Mouse (Mus musculus) G1E (cell line): ENCODE results near the gene Tmem229b. TPM values are rescaled to one million over a fixed set of nuclear protein-coding genes. Genes with fewer than 3 reads are reported as not detected.
"Not testable (repeated sequence)": the region's sequence is repeated elsewhere in the genome, so short reads cannot be mapped to it uniquely, and the experiment has no call there.

Experiments used
- ATAC-seq: 2 replicates; pipeline ENCODE4 v1.8.0; 2016; ENCODE audit warnings: mild to moderate bottlenecking; ENCODE audit not compliant: insufficient number of reproducible peaks, poor library complexity, low FRiP score, severe bottlenecking; ENCODE audit errors: extremely low read depth
- DNase-seq: peaks from one replicate; pipeline ENCODE4 v3.0.0; 2012; ENCODE audit warnings: low spot score
- H3K27me3 ChIP-seq: 2 replicates; pipeline ENCODE4 v1.6.1; 2012; ENCODE audit warnings: mild to moderate bottlenecking, low read length, inconsistent platforms; ENCODE audit not compliant: insufficient read depth
- H3K36me3 ChIP-seq: replicated peaks from 2 replicates; pipeline ENCODE3; 2012; ENCODE audit warnings: mild to moderate bottlenecking, inconsistent platforms
- H3K4me1 ChIP-seq: 2 replicates; pipeline ENCODE4 v1.6.1; 2012; ENCODE audit warnings: low read depth, low read length, inconsistent platforms, mixed read lengths; ENCODE audit not compliant: insufficient read depth
- H3K4me3 ChIP-seq: 2 replicates; pipeline ENCODE4 v1.5.1; 2012; ENCODE audit warnings: low read depth, mild to moderate bottlenecking, inconsistent platforms, low read length, moderate library complexity, mixed read lengths
- H3K9me3 ChIP-seq: replicated peaks from 2 replicates; pipeline ENCODE4 v1.6.1; 2012; ENCODE audit warnings: inconsistent platforms
- CTCF ChIP-seq: IDR thresholded peaks from 2 replicates; pipeline ENCODE4 v1.5.1; 2012; ENCODE audit warnings: low read depth, low read length, inconsistent platforms, mixed read lengths
- GATA1 ChIP-seq: IDR thresholded peaks from 2 replicates; pipeline ENCODE4 v1.6.1; 2012; ENCODE audit warnings: borderline replicate concordance, low read length, inconsistent platforms, mixed read lengths
- GATA2 ChIP-seq: IDR thresholded peaks from 2 replicates; pipeline ENCODE4 v1.6.1; 2012; ENCODE audit warnings: low read depth, low read length, inconsistent platforms, borderline replicate concordance
- POLR2AphosphoS5 ChIP-seq: IDR thresholded peaks from 2 replicates; pipeline ENCODE4 v1.6.1; 2012; ENCODE audit warnings: low read depth, low read length, inconsistent platforms; ENCODE audit not compliant: insufficient replicate concordance
- TAL1 ChIP-seq: conservative IDR thresholded peaks from 2 replicates; pipeline ENCODE4 v1.6.1; 2012; ENCODE audit warnings: low read depth, low read length, inconsistent platforms, mixed read lengths
- polyA plus RNA-seq: library from polyadenylated mRNA; stranded (reverse); fragments of >175 nt; gene quantifications from 2 replicates; pipeline ENCODE4 v1.2.3, GENCODE M21; 2012
- total RNA-seq, 2 experiments: library from RNA; stranded (forward) in 1 of 2; stranded (reverse) in 1 of 2; fragments of 200-1000 nt in 1 of 2; fragments of >200 nt in 1 of 2; fragmentation: Nextera tagmentation in 1 of 2; gene quantifications; 2 replicates each; pipeline ENCODE4 v1.2.3; 2014 to 2017

Tmem229b gene
- total and polyA plus RNA-seq, 3 experiments: 9.4 to 34.8 (median 12.4) TPM

GRCm38 (mm10) chr12:78923539-78924189, 83.8 kb downstream of the Tmem229b start:
- no peak overlapping the region for H3K4me3 ChIP-seq
- no peaks in the 10 kb centered on the region for H3K36me3 ChIP-seq
- ATAC-seq (no peak), DNase-seq (no peak)
- peaks cover 13% of the 10 kb centered on the region for H3K27me3 ChIP-seq
- no peaks in the 10 kb centered on the region for H3K9me3 ChIP-seq
- TF ChIP-seq TAL1: no peak
- TF ChIP-seq GATA1: no peak
- no peak for TF ChIP-seq GATA2
- no peak for TF ChIP-seq POLR2AphosphoS5
- TF ChIP-seq CTCF: no peak
- H3K4me1 ChIP-seq: peaks cover 10% of the 10 kb centered on the region

- ATAC-seq, H3K4me3 ChIP-seq, H3K9me3 ChIP-seq, H3K27me3 ChIP-seq, H3K36me3 ChIP-seq, DNase-seq: not testable (repeated sequence)
- H3K4me1 ChIP-seq: peaks cover 17% of the 10 kb centered on the region
These were observed 84.5 kb downstream of the Tmem229b start for GRCm38 (mm10) chr12:78922977-78923376.

- peaks cover under 1% of the 10 kb centered on the region; the same call in 1 of the 2 replicates for H3K27me3 ChIP-seq
- H3K9me3 ChIP-seq: no peaks in the 10 kb centered on the region
- no peaks in the 10 kb centered on the region for H3K36me3 ChIP-seq
- no peak overlapping the region for H3K4me3 ChIP-seq
- no peak for DNase-seq
- ATAC-seq: no peak
- no peak for TF ChIP-seq GATA1
- no peak for TF ChIP-seq CTCF
- TF ChIP-seq TAL1: no peak
- no peak for TF ChIP-seq GATA2
- TF ChIP-seq POLR2AphosphoS5: no peak
- H3K4me1 ChIP-seq: peaks cover 18% of the 10 kb centered on the region
These were observed 85.4 kb downstream of the Tmem229b start for GRCm38 (mm10) chr12:78922058-78922457.

- DNase-seq (no peak), ATAC-seq (no peak)
- Histone ChIP-seq H3K9me3 (no peaks in the 10 kb centered on the region; the same call in 1 of the 2 replicates), H3K36me3 (no peaks in the 10 kb centered on the region), H3K4me1 (peaks cover 18% of the 10 kb centered on the region), H3K27me3 (no peaks in the 10 kb centered on the region), H3K4me3 (no peak overlapping the region)
- no peak for TF ChIP-seq TAL1
- no peak for TF ChIP-seq GATA2
- no peak for TF ChIP-seq POLR2AphosphoS5
- no peak for TF ChIP-seq GATA1
- TF ChIP-seq CTCF: no peak
These were observed 86.0 kb downstream of the Tmem229b start for GRCm38 (mm10) chr12:78921421-78921820.

- Histone ChIP-seq H3K4me1 (peaks cover 28% of the 10 kb centered on the region), H3K36me3 (no peaks in the 10 kb centered on the region), H3K4me3 (no peak overlapping the region), H3K9me3 (no peaks in the 10 kb centered on the region; the same call in 1 of the 2 replicates), H3K27me3 (no peaks in the 10 kb centered on the region)
- no peak for TF ChIP-seq GATA1
- TF ChIP-seq GATA2: no peak
- TF ChIP-seq POLR2AphosphoS5: no peak
- TF ChIP-seq CTCF: peak; percentile 73
- no peak for TF ChIP-seq TAL1
- ATAC-seq: peak; percentile 24; the same call in 1 of the 2 replicates
- no peak for DNase-seq
These were observed 88.2 kb downstream of the Tmem229b start for GRCm38 (mm10) chr12:78919079-78919712.

- no peaks in the 10 kb centered on the region for H3K36me3 ChIP-seq
- ATAC-seq: peak; percentile 69
- TF ChIP-seq GATA1 (no peak), GATA2 (no peak), TAL1 (no peak), POLR2AphosphoS5 (no peak), CTCF (peak; percentile 86)
- peak; percentile 73 for DNase-seq
- H3K4me3 ChIP-seq: peak overlapping the region; percentile 14; the same call in 1 of the 2 replicates
- H3K4me1 ChIP-seq: peaks cover 28% of the 10 kb centered on the region
- H3K27me3 ChIP-seq: no peaks in the 10 kb centered on the region
- H3K9me3 ChIP-seq: no peaks in the 10 kb centered on the region; the same call in 1 of the 2 replicates
These were observed 89.0 kb downstream of the Tmem229b start for GRCm38 (mm10) chr12:78918227-78919078.
